Mouse (Mus musculus): ENCODE measurements around the gene Ugt1a5.
A peak's percentile ranks its signal among the peaks of the same experiment; 100 is the strongest.
"Not testable (repeated sequence)": the region's sequence is repeated elsewhere in the genome, so short reads cannot be mapped to it uniquely, and the experiment has no call there.

The Ugt1a5 gene

DNA sequence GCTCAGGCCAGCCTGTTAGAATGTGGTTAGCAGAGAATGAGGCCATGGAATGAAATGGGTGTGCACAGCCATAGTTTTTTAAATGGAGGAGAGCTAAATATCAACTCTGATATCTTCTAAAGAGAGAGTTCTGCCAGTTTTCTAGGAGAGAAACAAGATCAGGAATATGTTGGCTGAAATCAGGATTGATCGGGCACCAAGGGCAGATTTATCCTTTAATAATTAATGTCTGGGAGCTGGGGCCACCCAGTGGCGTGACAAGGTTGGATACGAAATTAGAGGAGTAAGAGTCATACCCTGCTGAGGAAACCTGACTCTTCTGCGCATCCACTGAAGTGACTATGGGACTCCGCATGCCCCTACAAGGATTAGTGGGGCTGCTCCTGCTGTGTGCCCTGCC, at the start of gene Ugt1a5:
Gene Ugt1a5 (plus strand): TSS at position 302 of the 400 bp plus-strand sequence.
- no peak for DNase-seq (ENCODE audit: low read depth)

DNA sequence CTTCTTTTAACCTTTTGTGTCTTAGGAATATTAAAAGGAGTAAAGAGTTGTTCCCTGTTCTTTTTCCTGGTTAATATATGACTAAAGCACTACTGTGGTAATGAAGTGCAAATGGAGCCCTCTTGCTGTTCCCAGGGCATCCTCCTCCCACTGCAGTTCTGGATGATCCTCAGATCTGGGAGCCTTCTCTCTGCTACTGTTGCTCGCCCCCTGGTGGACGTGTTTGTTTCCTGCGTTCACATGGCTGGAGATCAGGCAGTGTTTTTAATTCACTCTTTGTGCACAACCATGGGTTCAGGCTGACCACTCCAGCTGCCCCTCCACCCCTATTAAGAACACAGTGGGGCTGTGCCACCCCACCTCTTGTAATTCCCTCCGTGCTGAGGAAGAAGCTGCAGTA, 45.3 kb upstream of the Ugt1a5 start:
- DNase-seq (ENCODE audit: low read depth): not testable (repeated sequence)

DNA sequence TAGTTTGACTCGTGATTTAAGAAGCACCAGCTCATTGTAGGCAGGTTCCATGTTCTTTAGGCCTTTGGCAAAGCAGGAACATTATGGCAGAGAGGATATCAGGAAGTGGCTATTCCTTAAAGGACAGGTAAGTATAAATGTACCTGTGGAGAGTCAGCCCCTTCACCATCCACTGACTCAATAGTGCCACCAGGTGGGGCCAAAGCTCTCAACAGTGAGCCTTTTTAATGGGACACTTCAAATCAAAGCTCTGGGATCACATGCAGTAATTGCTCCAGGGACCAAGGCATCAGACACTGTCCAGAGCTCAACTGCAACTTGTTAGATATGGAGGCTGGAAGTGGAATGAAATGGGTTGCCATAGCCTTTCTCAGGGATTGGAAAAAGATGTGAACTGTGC, 44.3 kb upstream of the Ugt1a5 start:
- peak; percentile 37 for DNase-seq (ENCODE audit: low read depth)

DNA sequence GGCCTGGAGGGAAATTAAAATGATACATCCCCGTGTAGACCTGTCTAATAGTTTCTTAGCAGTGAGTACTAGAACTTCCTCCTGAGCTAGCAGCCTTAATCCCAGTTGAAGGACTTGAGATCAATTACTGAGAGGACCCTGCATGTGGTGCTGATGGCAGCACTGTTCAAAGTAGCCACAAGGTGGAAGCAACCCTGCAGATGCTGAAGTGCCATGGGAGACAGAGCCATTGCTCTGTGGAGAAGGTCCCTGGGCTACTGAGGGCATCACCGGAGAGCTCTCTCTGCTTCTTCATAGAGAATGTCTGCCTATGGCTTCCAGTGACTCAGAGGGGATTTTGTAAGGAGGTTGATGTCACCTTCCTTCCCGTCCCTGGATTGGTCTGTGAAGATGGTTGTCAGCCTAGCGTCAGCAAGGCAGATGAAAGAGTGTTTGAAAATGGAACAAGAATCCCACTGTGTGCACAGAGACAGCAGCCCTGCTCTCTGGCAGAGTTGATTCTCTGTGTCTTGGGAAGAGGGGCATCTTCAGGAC, 39.9 kb upstream of the Ugt1a5 start:
- not testable (repeated sequence) for DNase-seq (ENCODE audit: low read depth)

DNA sequence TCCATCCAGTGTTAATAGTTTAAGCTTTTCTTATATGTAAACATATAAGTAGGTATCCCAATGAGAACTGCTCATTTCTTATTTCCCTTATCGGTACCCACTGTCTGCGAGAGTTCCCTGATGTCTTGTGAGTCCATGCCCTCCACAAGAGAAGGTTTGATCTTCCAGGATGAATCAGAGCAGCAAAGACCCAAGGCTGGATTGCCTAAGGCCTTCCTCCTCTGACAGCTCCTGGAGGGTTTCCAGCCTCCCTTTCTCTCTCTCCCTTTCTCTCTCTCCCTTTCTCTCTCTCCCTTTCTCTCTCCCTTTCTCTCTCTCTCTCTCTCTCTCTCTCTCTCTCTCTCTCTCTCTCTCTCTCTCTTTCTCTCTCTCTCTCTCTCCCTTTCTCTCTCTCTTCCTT, 36.7 kb upstream of the Ugt1a5 start:
- not testable (repeated sequence) for DNase-seq (ENCODE audit: low read depth)

DNA sequence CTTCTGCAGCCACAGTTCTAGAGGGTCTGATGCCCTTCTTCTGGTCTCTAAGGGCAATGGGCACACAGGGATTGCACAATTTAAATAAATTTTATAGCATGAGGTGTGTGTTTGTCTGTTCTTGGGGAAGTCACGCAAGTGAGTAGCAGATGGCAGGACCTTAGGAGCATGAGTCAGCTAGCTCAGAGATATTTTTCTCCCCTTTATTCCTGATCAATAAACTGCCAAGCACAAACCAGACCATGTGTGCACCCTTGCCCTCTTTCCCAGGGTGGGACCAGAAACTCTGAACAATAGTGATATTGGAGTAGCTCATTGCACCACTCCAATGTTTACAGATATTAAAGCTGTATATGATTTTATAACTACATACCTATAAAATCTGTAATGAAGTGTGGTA, 35.6 kb upstream of the Ugt1a5 start:
- not testable (repeated sequence) for DNase-seq (ENCODE audit: low read depth)

DNA sequence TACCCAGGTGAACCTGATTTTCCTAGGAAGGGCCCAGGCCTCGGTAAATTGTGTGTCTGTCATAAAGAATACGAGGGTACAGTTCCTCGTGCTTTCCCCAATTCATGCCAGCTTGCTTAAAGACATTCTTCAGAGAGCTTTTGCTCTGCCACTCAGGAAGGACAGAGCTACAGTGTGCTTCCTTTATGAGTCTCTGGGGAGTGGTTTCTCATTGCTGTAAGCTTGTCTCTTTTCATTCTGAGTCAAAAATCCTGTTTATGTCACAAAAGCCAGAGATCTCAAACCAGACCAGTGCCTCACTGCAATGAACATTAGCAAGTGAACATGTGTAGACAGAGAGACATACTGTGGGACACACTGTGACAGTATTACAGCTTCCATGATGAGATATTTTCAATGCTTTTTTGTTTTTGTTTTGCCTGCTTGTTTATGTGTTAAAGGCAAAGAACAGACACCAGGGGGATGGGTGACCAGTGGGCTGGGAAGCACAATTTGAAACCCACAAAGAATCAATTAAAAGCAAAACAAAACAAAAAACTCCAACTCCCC, 31.8 kb upstream of the Ugt1a5 start:
- DNase-seq (ENCODE audit: low read depth): peak; percentile 68

DNA sequence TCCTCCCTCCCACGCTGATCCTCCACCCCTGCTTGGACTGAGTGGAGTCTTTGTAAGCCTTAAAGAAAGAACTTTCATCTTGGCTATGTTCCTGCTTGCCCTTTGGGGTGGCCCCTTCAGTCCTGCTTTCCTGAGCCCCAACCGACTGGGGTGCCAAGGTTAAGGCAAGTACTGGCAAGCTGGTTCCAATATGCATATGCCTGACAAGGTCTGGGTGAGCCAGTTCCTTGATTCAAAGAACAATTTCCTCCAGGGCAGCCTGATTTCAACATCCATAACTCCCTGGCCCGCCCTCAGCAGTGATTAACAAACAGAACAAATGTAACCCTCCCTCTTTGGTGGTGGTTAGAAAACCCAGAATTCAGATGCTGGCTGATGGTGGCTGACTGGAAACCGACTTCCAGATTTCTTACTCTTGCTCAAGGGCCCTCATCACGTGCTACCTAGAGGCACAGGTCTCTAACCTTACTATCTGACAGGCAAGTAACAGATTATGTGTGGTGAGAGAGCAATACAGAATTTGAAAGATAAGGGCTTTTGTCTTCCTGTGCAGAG, 31.3 kb upstream of the Ugt1a5 start, which contains the start of gene Ugt1a6a:
Gene Ugt1a6a (plus strand): TSS at position 353 of the 555 bp plus-strand sequence.
- DNase-seq (ENCODE audit: low read depth): not testable (repeated sequence)

DNA sequence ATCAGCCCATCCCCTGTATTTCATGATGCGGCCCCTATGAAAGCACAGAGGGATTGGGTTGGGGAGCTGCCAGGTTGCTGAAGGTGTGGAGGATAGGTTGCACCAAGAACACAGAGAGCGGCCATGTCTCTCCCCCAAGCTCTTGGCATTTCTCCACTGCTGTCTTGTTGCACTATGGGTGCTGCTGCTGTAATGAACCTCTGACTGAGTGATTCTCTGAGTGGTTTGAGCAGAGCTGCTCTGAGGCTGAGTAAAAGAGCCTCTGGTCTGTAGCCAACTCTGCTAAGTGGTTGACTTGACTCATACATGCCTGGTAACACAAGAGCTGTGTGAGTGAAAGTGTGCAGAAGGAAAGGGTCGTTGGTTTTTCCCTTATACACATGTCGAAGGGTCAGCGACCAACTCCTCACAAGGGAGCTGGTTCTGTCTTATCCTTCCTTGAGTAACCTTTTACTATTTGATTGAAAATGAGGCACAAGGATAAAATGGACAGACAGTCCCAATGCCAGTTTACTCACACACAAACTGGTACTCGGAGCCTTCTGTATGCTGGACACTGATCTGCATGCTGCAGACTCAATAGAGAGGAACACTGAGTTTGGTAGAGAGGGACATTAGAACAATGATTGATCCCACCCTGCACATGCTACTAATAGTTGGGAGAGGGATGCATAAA, 30.4 kb upstream of the Ugt1a5 start:
- DNase-seq (ENCODE audit: low read depth): not testable (repeated sequence)

DNA sequence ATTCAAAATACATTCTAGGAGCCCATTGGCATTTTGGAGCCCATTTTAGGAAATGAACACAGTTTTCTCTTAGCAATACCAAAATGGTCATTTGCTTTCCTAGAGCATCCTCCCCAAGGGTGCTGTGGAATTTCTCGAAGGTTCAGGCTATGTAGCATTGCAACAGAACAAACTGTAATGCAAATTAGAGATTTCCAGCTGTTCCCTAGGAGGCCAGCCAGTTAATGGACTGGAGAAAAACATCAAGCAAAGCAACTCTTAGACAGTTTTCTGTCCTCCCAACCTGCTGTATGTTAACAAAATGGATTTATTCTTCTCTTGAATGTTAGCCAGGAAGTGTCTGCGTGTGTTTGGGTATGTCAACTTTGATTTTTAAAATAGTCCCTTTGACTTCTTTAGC, 29.2 kb upstream of the Ugt1a5 start:
- DNase-seq (ENCODE audit: low read depth): no peak

DNA sequence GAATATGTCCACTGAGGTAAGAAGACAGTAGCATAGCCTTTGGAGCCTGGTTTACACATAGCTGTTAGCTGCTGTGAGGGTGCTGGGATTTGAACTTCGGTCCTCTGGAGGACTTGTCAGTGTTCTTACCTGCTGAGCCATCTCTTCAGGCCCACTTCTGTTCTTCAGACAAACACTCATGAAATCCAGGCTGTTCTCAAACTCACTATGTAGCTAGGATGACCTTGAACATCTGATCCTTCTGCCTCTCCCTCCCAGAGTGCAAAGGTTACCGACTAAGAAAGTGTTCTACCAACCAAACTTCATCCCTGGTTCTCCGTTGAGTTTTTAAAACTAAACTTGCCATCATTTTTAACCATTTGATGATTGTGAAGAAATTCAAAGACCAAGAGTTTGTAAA, 28.5 kb upstream of the Ugt1a5 start:
- no peak for DNase-seq (ENCODE audit: low read depth)

DNA sequence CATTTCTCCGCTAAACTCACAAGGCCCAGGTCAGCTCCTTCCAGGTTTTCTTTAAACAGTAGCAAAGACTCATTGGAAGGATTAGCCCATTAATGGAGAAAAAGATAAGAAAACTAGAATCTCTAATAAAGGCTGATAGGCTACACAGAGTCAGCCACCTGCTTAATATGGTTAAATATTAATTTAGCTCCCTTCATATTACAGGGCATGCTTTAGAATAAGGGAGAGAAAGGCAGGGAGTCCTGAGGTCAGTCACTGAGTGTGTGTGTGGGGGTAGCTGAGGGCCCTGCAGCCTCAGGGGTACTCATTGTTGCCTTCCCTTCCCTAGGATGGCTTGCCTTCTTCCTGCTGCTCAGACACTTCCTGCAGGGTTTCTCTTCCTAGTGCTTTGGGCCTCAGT, 27.7 kb upstream of the Ugt1a5 start:
- no peak for DNase-seq (ENCODE audit: low read depth)

DNA sequence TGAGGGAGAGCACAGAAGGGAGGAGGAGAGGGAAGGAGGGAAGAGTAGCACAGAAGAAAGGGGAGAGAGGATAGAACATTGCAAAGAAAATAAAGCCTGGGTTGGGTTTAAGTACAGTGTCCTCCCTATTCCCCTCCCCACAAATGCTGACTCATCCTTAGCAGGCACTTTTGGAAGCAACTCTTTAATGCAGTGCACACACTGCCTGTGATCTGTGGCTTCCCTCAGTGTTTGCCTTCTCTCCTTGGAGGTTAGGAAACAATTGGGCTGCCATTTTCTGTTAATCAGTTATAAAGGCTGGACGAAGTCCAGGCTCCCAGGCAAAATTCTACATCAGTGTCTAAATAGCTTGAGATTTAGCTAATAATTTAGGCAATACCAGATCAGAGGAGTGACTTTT, 25.3 kb upstream of the Ugt1a5 start:
- not testable (repeated sequence) for DNase-seq (ENCODE audit: low read depth)

DNA sequence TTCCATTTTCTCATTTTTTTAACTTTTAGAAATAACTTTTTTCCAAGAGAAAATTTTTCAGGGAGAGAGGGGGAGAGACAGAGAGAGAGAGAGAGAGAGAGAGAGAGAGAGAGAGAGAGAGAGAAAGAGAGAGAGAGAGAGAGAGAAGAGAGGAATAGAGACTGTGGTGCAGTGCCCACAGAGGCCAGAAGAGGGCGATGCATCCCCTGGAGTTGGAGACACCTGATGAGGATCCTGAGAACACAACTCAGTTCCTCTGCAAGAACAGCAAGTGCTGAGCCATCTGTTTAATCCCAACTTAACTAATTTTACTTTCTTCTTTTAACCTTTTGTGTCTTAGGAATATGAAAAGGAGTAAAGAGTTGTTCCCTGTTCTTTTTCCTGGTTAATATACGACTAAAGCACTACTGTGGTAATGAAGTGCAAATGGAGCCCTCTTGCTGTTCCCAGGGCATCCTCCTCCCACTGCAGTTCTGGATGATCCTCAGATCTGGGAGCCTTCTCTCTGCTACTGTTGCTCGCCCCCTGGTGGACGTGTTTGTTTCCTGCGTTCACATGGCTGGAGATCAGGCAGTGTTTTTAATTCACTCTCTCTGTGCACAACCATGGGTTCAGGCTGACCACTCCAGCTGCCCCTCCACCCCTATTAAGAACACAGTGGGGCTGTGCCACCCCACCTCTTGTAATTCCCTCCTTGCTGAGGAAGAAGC, 21.7 kb upstream of the Ugt1a5 start:
- DNase-seq (ENCODE audit: low read depth): peak; percentile 61

DNA sequence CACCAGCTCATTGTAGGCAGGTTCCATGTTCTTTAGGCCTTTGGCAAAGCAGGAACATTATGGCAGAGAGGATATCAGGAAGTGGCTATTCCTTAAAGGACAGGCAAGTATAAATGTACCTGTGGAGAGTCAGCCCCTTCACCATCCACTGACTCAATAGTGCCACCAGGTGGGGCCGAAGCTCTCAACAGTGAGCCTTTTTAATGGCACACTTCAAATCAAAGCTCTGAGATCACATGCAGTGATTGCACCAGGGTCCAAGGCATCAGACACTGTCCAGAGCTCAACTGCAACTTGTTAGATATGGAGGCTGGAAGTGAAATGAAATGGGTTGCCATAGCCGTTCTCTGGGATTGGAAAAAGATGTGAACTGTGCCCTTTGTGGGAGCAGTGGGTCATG, 20.5 kb upstream of the Ugt1a5 start:
- peak; percentile 31 for DNase-seq (ENCODE audit: low read depth)

DNA sequence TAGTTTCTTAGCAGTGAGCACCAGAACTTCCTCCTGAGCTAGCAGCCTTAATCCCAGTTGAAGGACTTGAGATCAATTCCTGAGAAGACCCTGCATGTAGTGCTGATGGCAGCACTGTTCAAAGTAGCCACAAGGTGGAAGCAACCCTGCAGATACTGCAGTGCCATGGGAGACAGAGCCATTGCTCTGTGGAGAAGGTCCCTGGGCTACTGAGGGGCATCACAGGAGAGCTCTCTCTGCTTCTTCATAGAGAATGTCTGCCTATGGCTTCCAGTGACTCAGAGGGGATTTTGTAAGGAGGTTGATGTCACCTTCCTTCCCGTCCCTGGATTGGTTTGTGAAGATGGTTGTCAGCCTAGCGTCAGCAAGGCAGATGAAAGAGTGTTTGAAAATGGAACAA, 15.7 kb upstream of the Ugt1a5 start:
- DNase-seq (ENCODE audit: low read depth): not testable (repeated sequence)

DNA sequence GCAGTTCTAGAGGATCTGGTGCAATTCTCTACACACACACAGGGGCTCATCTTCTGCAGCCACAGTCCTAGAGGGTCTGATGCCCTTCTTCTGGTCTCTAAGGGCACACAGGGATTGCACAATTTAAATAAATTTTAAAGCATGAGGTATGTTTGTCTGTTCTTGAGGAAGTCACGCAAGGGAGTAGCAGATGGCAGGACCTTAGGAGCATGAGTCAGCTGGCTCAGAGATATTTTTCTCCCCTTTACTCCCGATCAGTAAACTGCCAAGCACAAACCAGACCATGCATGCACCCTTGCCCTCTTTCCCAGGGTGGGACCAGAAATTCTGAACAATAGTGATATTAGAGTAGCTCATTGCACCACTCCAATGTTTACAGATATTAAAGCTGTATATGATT, 7.4 kb upstream of the Ugt1a5 start:
- no peak for DNase-seq (ENCODE audit: low read depth)

DNA sequence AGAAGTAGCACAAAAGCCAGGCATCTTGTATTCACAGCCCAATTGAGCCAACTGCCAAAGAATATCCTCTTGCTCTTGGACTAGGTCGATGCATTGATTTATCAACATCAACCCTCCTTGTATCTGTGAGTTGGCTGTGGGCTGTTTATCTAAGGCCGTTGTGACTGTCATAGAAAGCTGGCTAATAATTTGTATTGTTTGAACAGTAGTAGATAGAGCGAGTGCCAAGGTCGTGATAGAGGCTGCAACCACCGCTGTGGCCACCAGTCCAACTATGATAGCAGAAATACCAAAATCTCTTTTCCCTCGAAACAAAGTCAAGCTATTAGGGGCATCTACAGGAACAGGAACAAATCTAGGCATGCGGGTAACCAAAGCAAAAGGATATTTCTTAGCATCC, 6.4 kb downstream of the Ugt1a5 start:
- DNase-seq (ENCODE audit: low read depth): not testable (repeated sequence)

DNA sequence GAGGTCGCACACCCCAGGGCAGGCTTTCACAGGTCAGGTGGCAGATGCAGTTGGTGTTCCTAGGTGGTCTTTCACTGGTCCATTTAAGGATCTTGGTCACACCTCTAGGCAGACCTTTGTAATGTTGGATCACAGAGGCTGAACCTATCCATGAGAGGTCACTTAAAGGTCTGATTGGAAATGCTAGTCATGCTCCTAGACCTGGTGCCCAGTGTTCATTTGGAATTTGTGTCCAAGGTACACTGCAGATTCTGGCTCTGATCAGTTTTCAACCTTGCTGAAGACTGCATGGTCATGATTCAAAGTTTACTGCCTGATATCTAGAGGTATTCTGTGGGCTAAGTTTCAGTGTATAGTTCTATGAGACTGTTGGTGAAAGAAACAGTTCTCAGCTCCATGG, 13.8 kb downstream of the Ugt1a5 start:
- no peak for DNase-seq (ENCODE audit: low read depth)

DNA sequence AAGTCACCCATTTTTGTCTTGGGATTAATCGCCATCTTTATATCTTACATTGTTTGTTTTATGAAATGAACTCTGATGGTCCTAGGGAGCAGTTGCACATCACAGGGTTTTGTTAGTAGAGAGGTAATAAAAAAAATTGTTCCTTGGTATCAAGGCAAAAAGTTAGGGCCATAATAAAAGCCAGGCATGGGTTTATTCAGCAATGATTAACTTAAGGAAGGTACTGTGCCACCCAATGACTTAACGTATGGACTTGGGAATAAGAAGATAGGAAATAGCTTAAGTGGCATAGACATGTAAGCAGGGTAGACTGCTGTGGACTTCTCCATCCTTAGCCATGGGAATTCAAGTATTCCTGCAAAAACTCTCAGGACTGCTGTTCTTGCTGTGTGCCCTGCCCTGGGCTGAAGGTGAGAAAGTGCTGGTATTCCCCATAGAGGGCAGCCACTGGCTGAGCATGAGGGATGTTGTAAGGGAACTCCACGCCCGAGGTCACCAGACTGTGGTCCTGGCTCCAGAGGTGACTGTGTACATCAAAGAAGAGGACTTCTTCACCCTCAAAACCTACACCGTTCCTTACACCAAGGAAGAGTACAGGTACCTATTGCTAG, 20.6 kb downstream of the Ugt1a5 start:
- no peak for DNase-seq (ENCODE audit: low read depth)

DNA sequence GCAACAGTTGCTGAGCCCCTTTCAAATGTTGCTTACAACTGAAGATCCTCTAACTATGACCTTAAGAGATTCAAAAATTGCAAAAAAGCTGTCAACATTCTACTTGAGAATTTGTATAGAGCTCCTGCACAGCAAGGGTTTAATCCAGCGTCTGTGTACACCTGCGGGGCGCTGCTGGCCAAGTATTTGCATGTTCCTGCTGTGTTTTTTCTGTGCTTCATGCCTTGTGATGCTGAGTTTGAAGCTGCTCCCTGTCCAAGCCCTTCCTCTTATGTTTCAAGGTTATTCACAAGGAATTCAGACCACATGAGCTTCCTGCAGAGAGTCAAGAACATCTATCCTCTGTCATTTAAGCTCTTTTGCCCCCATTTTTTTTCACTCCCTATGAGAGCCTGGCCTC, 26.3 kb downstream of the Ugt1a5 start:
- no peak for DNase-seq (ENCODE audit: low read depth)

DNA sequence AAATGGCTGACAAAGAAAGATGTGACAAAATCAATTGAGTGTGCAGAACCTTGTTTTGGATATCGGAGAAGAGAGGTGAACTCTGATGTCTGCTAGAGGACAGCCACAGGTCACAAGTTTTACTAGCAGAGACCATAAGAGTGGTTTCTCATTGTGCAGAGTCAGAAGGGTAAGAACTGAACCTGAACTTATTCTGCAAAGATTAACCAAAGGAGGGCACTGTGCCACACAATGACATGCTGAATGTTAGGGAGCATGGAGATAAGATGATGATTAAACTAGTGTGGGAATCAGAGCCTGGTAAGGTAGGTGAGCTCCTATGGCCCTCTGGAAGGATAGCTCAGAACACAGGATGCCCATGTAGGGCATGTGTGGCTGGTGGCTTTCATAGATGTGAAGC, 29.9 kb downstream of the Ugt1a5 start:
- DNase-seq (ENCODE audit: low read depth): no peak
